Mouse (Mus musculus) embryonic facial prominence, embryonic 13.5 days (tissue): ENCODE measurements around the gene Prame. TPM values are rescaled to one million over a fixed set of nuclear protein-coding genes. Genes with fewer than 3 reads are reported as not detected.
"Not testable (repeated sequence)": the region's sequence is repeated elsewhere in the genome, so short reads cannot be mapped to it uniquely, and the experiment has no call there.

ENCODE experiments used
- ATAC-seq: fragments of 200-750 bp; cut with Nextera tagmentation; 2 replicates; pipeline ENCODE4 v1.8.0; 2017; ENCODE audit warnings: low read depth; ENCODE audit not compliant: insufficient number of reproducible peaks, insufficient read depth, low FRiP score, low TSS enrichment
- H3K27ac ChIP-seq: fragments of 300-500 bp; sonication (generic); 2 replicates; pipeline ENCODE4 v1.5.1; 2015; ENCODE audit warnings: moderate library complexity, mild to moderate bottlenecking, inconsistent platforms
- H3K27me3 ChIP-seq: fragments of 300-500 bp; sonication (generic); 2 replicates; pipeline ENCODE4 v1.6.1; 2015; ENCODE audit warnings: mild to moderate bottlenecking, inconsistent platforms
- H3K36me3 ChIP-seq: fragments of 300-500 bp; sonication (generic); 2 replicates; pipeline ENCODE4 v1.6.1; 2015; ENCODE audit warnings: mild to moderate bottlenecking, inconsistent platforms
- H3K4me1 ChIP-seq: fragments of 300-500 bp; sonication (generic); 2 replicates; pipeline ENCODE4 v1.6.1; 2015; ENCODE audit warnings: inconsistent platforms
- H3K4me2 ChIP-seq: fragments of 300-500 bp; sonication (generic); 2 replicates; pipeline ENCODE4 v1.6.1; 2015; ENCODE audit warnings: moderate library complexity, mild to moderate bottlenecking, inconsistent platforms
- H3K4me3 ChIP-seq: fragments of 300-500 bp; sonication (generic); 2 replicates; pipeline ENCODE4 v1.5.1; 2015; ENCODE audit warnings: mild to moderate bottlenecking, inconsistent platforms
- H3K9ac ChIP-seq: fragments of 300-500 bp; sonication (generic); 2 replicates; pipeline ENCODE4 v1.6.1; 2015; ENCODE audit warnings: mild to moderate bottlenecking, inconsistent platforms
- H3K9me3 ChIP-seq: fragments of 300-500 bp; sonication (generic); 2 replicates; pipeline ENCODE4 v1.6.1; 2016; ENCODE audit warnings: inconsistent platforms
- WGBS: fragments of 180-500 bp; shearing (Covaris S2); methylation state at CpG from one replicate; pipeline ENCODE4 v1.1.7; 2015; ENCODE audit warnings: mixed read lengths; 5-methylcytosine and 5-hydroxymethylcytosine counted together
- polyA plus RNA-seq: library from polyadenylated mRNA; unstranded; fragments of >200 nt; fragmentation: Nextera tagmentation; extraction: Ambion mirVana; gene quantifications from 2 replicates; pipeline ENCODE4 v1.2.1, GENCODE M21; 2015

Gene Prame
- not detected in 2 replicates for polyA plus RNA-seq

DNA sequence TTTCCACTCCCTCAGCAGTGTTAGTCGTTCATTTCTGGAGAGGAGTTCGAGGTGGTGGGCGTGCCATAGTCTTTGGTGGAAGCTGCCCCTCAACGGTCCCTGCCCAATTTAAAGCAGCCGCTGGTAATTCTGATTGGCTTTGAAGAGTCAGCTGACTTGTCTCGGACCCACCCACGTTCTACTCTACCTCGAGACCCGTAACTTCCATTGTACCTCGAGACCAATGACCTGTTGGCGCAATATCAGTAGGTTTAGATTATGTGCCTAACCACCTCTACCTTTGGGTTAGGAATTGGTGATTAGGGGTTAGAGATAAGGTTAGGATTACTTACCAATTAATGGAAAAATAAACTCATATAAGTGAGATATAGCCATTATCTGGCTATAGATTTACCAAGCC is at the start of gene Prame:
TSS of gene Prame (minus strand) at position 101 of the 400 bp plus-strand sequence.
- WGBS: 89% methylated on average over 11 of the region's 11 CpGs
- no peaks in the 10 kb centered on the region for H3K9me3 ChIP-seq
- no peak within 1 kb of the TSS for H3K9ac ChIP-seq
- H3K27me3 ChIP-seq: no peaks in the 10 kb centered on the region; the same call in 1 of the 2 replicates
- ATAC-seq: no peak
- no peak within 1 kb of the TSS for H3K4me2 ChIP-seq
- H3K4me3 ChIP-seq: no peak within 1 kb of the TSS
- no peak within 1 kb of the TSS for H3K27ac ChIP-seq
- no peaks in the 10 kb centered on the region for H3K36me3 ChIP-seq
- no peaks in the 10 kb centered on the region for H3K4me1 ChIP-seq

GRCm38 (mm10) chrX:135652173-135652772 is 24.8 kb upstream of the Prame start:
- WGBS: 47% methylated on average over 9 of the region's 9 CpGs
- H3K27ac ChIP-seq: no peak overlapping the region

GRCm38 (mm10) chrX:135601298-135602029 is 26.0 kb downstream of the Prame start:
- H3K27ac ChIP-seq, ATAC-seq, H3K4me2 ChIP-seq, H3K9me3 ChIP-seq, H3K9ac ChIP-seq, H3K4me3 ChIP-seq, H3K36me3 ChIP-seq, H3K4me1 ChIP-seq, H3K27me3 ChIP-seq: not testable (repeated sequence)
- 68% methylated on average over 3 of the region's 3 CpGs for WGBS

More at GRCm38 (mm10) chrX:135652173-135652772, 24.8 kb upstream of the Prame start:
- no peaks in the 10 kb centered on the region for H3K27me3 ChIP-seq
- no peak overlapping the region for H3K9ac ChIP-seq
- no peak overlapping the region for H3K4me2 ChIP-seq
- H3K9me3 ChIP-seq: no peaks in the 10 kb centered on the region
- H3K36me3 ChIP-seq: no peaks in the 10 kb centered on the region
- no peak for ATAC-seq
- no peaks in the 10 kb centered on the region for H3K4me1 ChIP-seq
- H3K4me3 ChIP-seq: no peak overlapping the region

- WGBS: 84% methylated on average over 2 of the region's 2 CpGs
- H3K4me3 ChIP-seq: no peak within 1 kb of the TSS
- no peaks in the 10 kb centered on the region for H3K27me3 ChIP-seq
- H3K9ac ChIP-seq: no peak within 1 kb of the TSS
- H3K4me2 ChIP-seq: no peak within 1 kb of the TSS
- H3K4me1 ChIP-seq: no peaks in the 10 kb centered on the region
- H3K27ac ChIP-seq: no peak within 1 kb of the TSS
- no peaks in the 10 kb centered on the region for H3K9me3 ChIP-seq
- H3K36me3 ChIP-seq: no peaks in the 10 kb centered on the region
- no peak for ATAC-seq
Measured at GRCm38 (mm10) chrX:135598677-135599076, 28.8 kb downstream of the Prame start, which contains the start of gene Nxf7. Gene Nxf7 (minus strand): TSS chrX:135598777.

DNA sequence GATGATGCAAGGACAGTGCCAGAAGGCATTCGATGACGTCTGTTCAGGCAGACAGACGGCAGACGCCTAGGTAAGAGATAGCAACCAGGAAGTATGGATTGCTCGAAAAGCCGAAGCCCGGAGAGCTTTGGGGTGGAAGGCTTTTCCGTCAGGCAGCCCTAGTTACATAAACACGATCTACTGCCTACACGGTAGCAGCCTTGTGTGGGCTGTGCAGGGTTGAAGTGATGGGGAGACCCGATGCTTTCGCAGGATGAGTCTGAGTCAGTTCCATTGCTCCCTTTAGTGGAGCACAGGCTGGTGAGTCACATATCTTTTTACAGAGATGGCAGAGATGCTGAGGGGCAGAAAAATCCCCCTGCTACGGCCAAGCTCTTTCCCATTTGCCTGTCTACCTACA is 29.4 kb downstream of the Prame start:
- no peaks in the 10 kb centered on the region for H3K36me3 ChIP-seq
- no peak for ATAC-seq
- H3K4me3 ChIP-seq: no peak overlapping the region
- H3K4me1 ChIP-seq: no peaks in the 10 kb centered on the region
- 0 out of 2 replicates have a peak, but pooled peaks cover 2% of the 10 kb centered on the region for H3K27me3 ChIP-seq
- H3K27ac ChIP-seq: no peak overlapping the region
- H3K9me3 ChIP-seq: no peaks in the 10 kb centered on the region
- H3K4me2 ChIP-seq: no peak overlapping the region
- no peak overlapping the region for H3K9ac ChIP-seq
- WGBS: 86% methylated on average over 13 of the region's 13 CpGs

- Histone ChIP-seq H3K9ac (no peak overlapping the region), H3K27me3 (peaks cover 11% of the 10 kb centered on the region), H3K4me3 (no peak overlapping the region), H3K9me3 (no peaks in the 10 kb centered on the region), H3K4me2 (no peak overlapping the region), H3K27ac (no peak overlapping the region), H3K36me3 (no peaks in the 10 kb centered on the region), H3K4me1 (no peaks in the 10 kb centered on the region)
- no peak for ATAC-seq
- 85% methylated on average over 1 of the region's 1 CpGs for WGBS
Measured at GRCm38 (mm10) chrX:135576412-135576811, 51.1 kb downstream of the Prame start.

GRCm38 (mm10) chrX:135574958-135575628 is 52.4 kb downstream of the Prame start:
- WGBS: 66% methylated on average over 9 of the region's 9 CpGs
- H3K9me3 ChIP-seq: not testable (repeated sequence)

GRCm38 (mm10) chrX:135574261-135574957 is 53.1 kb downstream of the Prame start:
- WGBS: 23% methylated on average over 8 of the region's 8 CpGs

More at GRCm38 (mm10) chrX:135574958-135575628, 52.4 kb downstream of the Prame start:
- not testable (repeated sequence) for H3K4me2 ChIP-seq, H3K4me3 ChIP-seq, H3K36me3 ChIP-seq, H3K4me1 ChIP-seq, ATAC-seq, H3K9ac ChIP-seq, H3K27ac ChIP-seq
- H3K27me3 ChIP-seq: peaks cover 11% of the 10 kb centered on the region

DNA sequence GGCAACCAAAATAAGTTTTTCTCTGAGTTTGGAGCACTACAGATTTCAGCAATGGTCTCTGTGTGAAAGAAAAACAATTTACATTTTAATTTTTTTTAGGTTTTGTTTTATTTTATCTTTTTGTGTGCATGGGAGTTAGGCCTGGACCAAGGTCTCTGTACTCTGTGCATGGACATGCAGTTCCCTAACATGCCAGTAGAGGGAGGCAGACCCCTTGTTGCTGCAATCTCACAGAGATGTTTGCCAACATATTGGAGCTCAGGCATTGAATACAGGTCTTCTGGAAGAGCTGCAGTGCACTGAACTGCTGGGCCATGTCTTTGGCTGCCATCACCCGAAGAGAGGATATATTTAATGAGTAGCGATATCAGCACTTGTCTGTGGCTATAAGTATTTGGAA is 58.0 kb downstream of the Prame start:
- not testable (repeated sequence) for ATAC-seq, H3K27ac ChIP-seq, H3K4me1 ChIP-seq, H3K4me2 ChIP-seq, H3K27me3 ChIP-seq, H3K36me3 ChIP-seq, H3K9ac ChIP-seq, H3K4me3 ChIP-seq, H3K9me3 ChIP-seq
- 34% methylated on average over 2 of the region's 2 CpGs for WGBS

More at GRCm38 (mm10) chrX:135574261-135574957, 53.1 kb downstream of the Prame start:
- H3K27me3 ChIP-seq: peaks cover 11% of the 10 kb centered on the region
- ATAC-seq: 0 out of 2 replicates have a peak, but pooled peaks have one; percentile 62
- not testable (repeated sequence) for H3K36me3 ChIP-seq, H3K4me2 ChIP-seq, H3K27ac ChIP-seq, H3K4me3 ChIP-seq, H3K4me1 ChIP-seq, H3K9ac ChIP-seq, H3K9me3 ChIP-seq

- WGBS: 48% methylated on average over 4 of the region's 4 CpGs
- H3K4me1 ChIP-seq, H3K36me3 ChIP-seq, H3K9me3 ChIP-seq, H3K4me2 ChIP-seq, H3K27me3 ChIP-seq, H3K4me3 ChIP-seq, ATAC-seq, H3K9ac ChIP-seq, H3K27ac ChIP-seq: not testable (repeated sequence)
Measured at GRCm38 (mm10) chrX:135564934-135565333, 62.6 kb downstream of the Prame start.
